Mouse (Mus musculus) liver, embryonic 11.5 days (tissue): Measurements from ENCODE around the gene Otulinl. TPM values are rescaled to one million over a fixed set of nuclear protein-coding genes. Genes with fewer than 3 reads are reported as not detected.

Source experiments
- ATAC-seq: fragments of 200-750 bp; cut with Nextera tagmentation; replicated peaks from 2 replicates; pipeline ENCODE4 v1.8.0; 2017; ENCODE audit warnings: moderate number of reproducible peaks, mild to moderate bottlenecking, moderate TSS enrichment, moderate library complexity; ENCODE audit not compliant: low FRiP score
- DNase-seq: peaks from one replicate; pipeline ENCODE4 v3.0.0-alpha.2; 2017; ENCODE audit warnings: low spot score
- H3K27ac ChIP-seq: fragments of 300-500 bp; sonication (generic); 2 replicates; pipeline ENCODE4 v1.5.1; 2014; ENCODE audit warnings: mild to moderate bottlenecking, low read depth, low read length, control low read depth
- H3K27me3 ChIP-seq: fragments of 300-500 bp; sonication (generic); replicated peaks from 2 replicates; pipeline ENCODE4 v1.6.1; 2014; ENCODE audit warnings: low read length, mixed read lengths; ENCODE audit not compliant: control insufficient read depth, insufficient read depth
- H3K36me3 ChIP-seq: fragments of 300-500 bp; sonication (generic); 2 replicates; pipeline ENCODE4 v1.6.1; 2014; ENCODE audit warnings: mild to moderate bottlenecking, low read length, moderate library complexity, mixed read lengths; ENCODE audit not compliant: control insufficient read depth, insufficient read depth
- H3K4me1 ChIP-seq: fragments of 300-500 bp; sonication (generic); replicated peaks from 2 replicates; pipeline ENCODE4 v1.6.1; 2014; ENCODE audit warnings: low read length, mixed read lengths; ENCODE audit not compliant: control insufficient read depth, insufficient read depth
- H3K4me2 ChIP-seq: fragments of 300-500 bp; sonication (generic); 2 replicates; pipeline ENCODE4 v1.6.1; 2014; ENCODE audit warnings: mild to moderate bottlenecking, control low read depth, moderate library complexity
- H3K4me3 ChIP-seq: fragments of 300-500 bp; sonication (generic); 2 replicates; pipeline ENCODE4 v1.5.1; 2014; ENCODE audit warnings: low read depth, low read length, control low read depth
- H3K9ac ChIP-seq: fragments of 300-500 bp; sonication (generic); 2 replicates; pipeline ENCODE4 v1.6.1; 2014; ENCODE audit warnings: low read depth, low read length, control low read depth
- H3K9me3 ChIP-seq: fragments of 300-500 bp; sonication (generic); 2 replicates; pipeline ENCODE4 v1.6.1; 2016; ENCODE audit warnings: low read length, inconsistent platforms, mixed read lengths; ENCODE audit not compliant: control insufficient read depth
- WGBS: fragments of 180-500 bp; shearing (Covaris S2); extraction: QIAGEN DNeasy Blood & Tissue Kit; methylation state at CpG from one replicate; pipeline ENCODE4 v1.1.7; 2014; 5-methylcytosine and 5-hydroxymethylcytosine counted together
- polyA plus RNA-seq: library from polyadenylated mRNA; unstranded; fragments of >200 nt; fragmentation: Nextera tagmentation; extraction: Ambion mirVana; gene quantifications from 2 replicates; pipeline ENCODE4 v1.2.1, GENCODE M21; 2014

Gene Otulinl
- polyA plus RNA-seq, 1 experiment from 2014 or later: 14.7 TPM

- no peak for ATAC-seq
- H3K36me3 ChIP-seq: no peaks in the 10 kb centered on the region
Measured at GRCm38 (mm10) chr15:27691213-27691612, 9.8 kb upstream of the Otulinl start.

GRCm38 (mm10) chr15:27688041-27688651 is 6.8 kb upstream of the Otulinl start:
- H3K4me1 ChIP-seq: no peaks in the 10 kb centered on the region
- no peak for DNase-seq
- no peak for ATAC-seq
- H3K9me3 ChIP-seq: no peaks in the 10 kb centered on the region
- H3K27ac ChIP-seq: no peak overlapping the region
- H3K4me2 ChIP-seq: no peak overlapping the region
- no peak overlapping the region for H3K9ac ChIP-seq
- no peak overlapping the region for H3K4me3 ChIP-seq
- WGBS: 49% methylated on average over 9 of the region's 9 CpGs
- H3K36me3 ChIP-seq: no peaks in the 10 kb centered on the region
- no peaks in the 10 kb centered on the region for H3K27me3 ChIP-seq

More at GRCm38 (mm10) chr15:27691213-27691612, 9.8 kb upstream of the Otulinl start:
- Histone ChIP-seq H3K9ac (no peak overlapping the region), H3K27me3 (no peaks in the 10 kb centered on the region), H3K27ac (no peak overlapping the region), H3K4me1 (no peaks in the 10 kb centered on the region), H3K4me2 (no peak overlapping the region), H3K9me3 (no peaks in the 10 kb centered on the region), H3K4me3 (no peak overlapping the region)
- no peak for DNase-seq
- WGBS: 84% methylated on average over 7 of the region's 7 CpGs

DNA sequence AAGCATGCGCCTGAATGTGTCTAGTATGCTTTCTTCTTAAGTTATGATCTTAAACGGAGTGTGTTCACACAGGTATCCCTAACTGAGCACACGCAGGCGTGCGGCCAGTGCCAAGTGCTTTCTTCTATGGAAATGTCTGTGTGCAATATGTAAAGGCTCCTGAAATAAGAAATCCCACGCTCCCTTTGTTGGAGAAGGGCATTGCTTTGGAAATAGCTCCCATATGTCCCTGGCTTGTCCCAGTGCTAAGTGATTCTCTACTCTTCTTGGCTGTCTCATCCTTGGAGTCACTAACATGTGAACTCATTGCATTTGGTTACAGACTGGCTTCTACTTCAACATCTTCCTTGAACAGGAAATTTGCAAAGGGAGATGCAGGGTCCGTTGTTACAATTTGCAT is 3.4 kb upstream of the Otulinl start:
- H3K9me3 ChIP-seq: no peaks in the 10 kb centered on the region
- ATAC-seq: no peak
- H3K9ac ChIP-seq: no peak overlapping the region
- peaks cover 8% of the 10 kb centered on the region; the same call in 1 of the 2 replicates for H3K4me1 ChIP-seq
- no peak for DNase-seq
- 0 out of 2 replicates have a peak, but pooled peaks cover 2% of the 10 kb centered on the region for H3K27me3 ChIP-seq
- H3K36me3 ChIP-seq: no peaks in the 10 kb centered on the region
- no peak overlapping the region for H3K4me2 ChIP-seq
- no peak overlapping the region for H3K27ac ChIP-seq
- WGBS: 84% methylated on average over 7 of the region's 7 CpGs
- no peak overlapping the region for H3K4me3 ChIP-seq

DNA sequence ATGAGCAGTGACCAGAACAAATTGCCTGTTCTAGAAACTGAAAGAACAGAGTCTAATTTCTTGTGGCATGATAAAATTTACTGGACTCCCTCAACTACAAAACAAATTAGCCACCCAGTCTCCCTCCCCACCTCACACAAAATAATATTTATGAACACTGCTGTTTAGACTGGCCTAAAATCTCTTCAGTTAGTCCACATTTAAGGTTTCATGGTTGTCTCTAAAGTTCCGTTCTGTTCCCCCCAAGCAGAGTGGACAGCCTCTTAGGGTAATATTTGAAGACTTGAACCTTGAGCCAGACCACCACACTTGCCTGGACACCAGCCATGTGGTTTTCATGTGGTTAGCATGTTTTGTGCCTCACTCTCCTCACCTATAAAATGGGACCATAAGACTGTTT is 1.8 kb upstream of the Otulinl start:
- H3K9me3 ChIP-seq: no peaks in the 10 kb centered on the region
- peaks cover 8% of the 10 kb centered on the region; the same call in 1 of the 2 replicates for H3K4me1 ChIP-seq
- no peak overlapping the region for H3K27ac ChIP-seq
- H3K27me3 ChIP-seq: 0 out of 2 replicates have a peak, but pooled peaks cover 2% of the 10 kb centered on the region
- DNase-seq (no peak), ATAC-seq (no peak)
- H3K4me2 ChIP-seq: no peak overlapping the region
- 84% methylated on average over 1 of the region's 1 CpGs for WGBS
- H3K36me3 ChIP-seq: no peaks in the 10 kb centered on the region
- no peak overlapping the region for H3K9ac ChIP-seq
- H3K4me3 ChIP-seq: no peak overlapping the region

- Histone ChIP-seq H3K36me3 (no peaks in the 10 kb centered on the region), H3K9ac (no peak overlapping the region), H3K27me3 (0 out of 2 replicates have a peak, but pooled peaks cover 2% of the 10 kb centered on the region), H3K4me1 (peaks cover 8% of the 10 kb centered on the region; the same call in 1 of the 2 replicates), H3K9me3 (no peaks in the 10 kb centered on the region), H3K4me3 (no peak overlapping the region), H3K4me2 (no peak overlapping the region), H3K27ac (no peak overlapping the region)
- 53% methylated on average over 9 of the region's 9 CpGs for WGBS
- ATAC-seq (no peak), DNase-seq (no peak)
Measured at GRCm38 (mm10) chr15:27682619-27683018, 1.2 kb upstream of the Otulinl start.

GRCm38 (mm10) chr15:27680997-27681396 is 382 bp downstream of the Otulinl start:
- Histone ChIP-seq H3K4me1 (peaks cover 8% of the 10 kb centered on the region; the same call in 1 of the 2 replicates), H3K9ac (peak overlapping the region; percentile 63), H3K27ac (no peak overlapping the region), H3K4me3 (peak overlapping the region; percentile 70), H3K36me3 (no peaks in the 10 kb centered on the region), H3K27me3 (0 out of 2 replicates have a peak, but pooled peaks cover 2% of the 10 kb centered on the region), H3K9me3 (no peaks in the 10 kb centered on the region), H3K4me2 (peak overlapping the region; percentile 94)
- WGBS: 1% methylated on average over 28 of the region's 28 CpGs
- DNase-seq (no peak), ATAC-seq (no peak; the same call in 1 of the 2 replicates)

GRCm38 (mm10) chr15:27678511-27678910 is 2.9 kb downstream of the Otulinl start:
- Histone ChIP-seq H3K4me2 (no peak overlapping the region), H3K27ac (no peak overlapping the region), H3K9ac (no peak overlapping the region), H3K9me3 (no peaks in the 10 kb centered on the region), H3K36me3 (no peaks in the 10 kb centered on the region), H3K4me3 (no peak overlapping the region), H3K4me1 (peaks cover 8% of the 10 kb centered on the region; the same call in 1 of the 2 replicates), H3K27me3 (0 out of 2 replicates have a peak, but pooled peaks cover 2% of the 10 kb centered on the region)
- ATAC-seq (no peak), DNase-seq (no peak)
- WGBS: 76% methylated on average over 9 of the region's 9 CpGs

DNA sequence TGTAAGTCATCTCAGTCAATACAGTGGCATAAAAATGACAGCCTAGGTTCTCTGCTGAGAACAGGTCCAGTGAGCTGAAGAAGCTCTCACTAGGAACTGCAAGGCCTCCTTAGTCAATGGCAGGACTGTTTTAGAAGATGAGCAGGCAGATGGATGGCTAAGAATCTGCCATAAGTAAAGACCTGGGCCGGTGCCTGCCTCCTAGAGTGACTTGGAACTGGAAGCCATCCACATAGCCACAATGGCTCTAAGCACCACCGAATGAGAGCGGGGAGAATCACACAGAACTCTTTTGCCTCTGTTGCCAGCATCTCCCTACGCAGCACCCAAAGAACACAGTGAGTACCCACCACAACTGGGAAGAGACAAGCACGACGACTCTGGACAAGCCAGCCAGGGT is 3.6 kb downstream of the Otulinl start:
- ATAC-seq (no peak), DNase-seq (no peak)
- Histone ChIP-seq H3K27ac (no peak overlapping the region), H3K9ac (no peak overlapping the region), H3K9me3 (no peaks in the 10 kb centered on the region), H3K4me2 (no peak overlapping the region), H3K4me3 (no peak overlapping the region), H3K27me3 (0 out of 2 replicates have a peak, but pooled peaks cover 2% of the 10 kb centered on the region), H3K36me3 (no peaks in the 10 kb centered on the region), H3K4me1 (peaks cover 8% of the 10 kb centered on the region; the same call in 1 of the 2 replicates)
- WGBS: 84% methylated on average over 6 of the region's 6 CpGs

DNA sequence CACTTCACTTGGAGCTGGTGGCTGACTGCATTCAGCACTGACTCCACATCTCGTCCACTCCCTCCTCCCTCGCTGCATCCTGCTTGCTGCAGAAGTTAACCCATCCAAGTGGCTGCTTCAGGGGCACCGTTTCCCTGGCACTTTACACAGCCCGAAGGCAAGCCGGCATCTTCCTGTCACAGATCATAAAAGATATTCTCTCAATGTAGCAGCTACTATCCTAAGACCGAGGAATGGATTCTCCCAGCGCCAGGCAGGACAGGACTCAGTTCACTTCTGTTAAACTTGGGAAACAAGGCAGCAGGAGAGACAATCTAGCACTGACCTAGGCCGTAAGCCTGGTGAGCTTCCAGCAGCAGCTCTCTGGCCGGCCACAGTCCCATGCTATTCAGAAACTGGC is 5.2 kb downstream of the Otulinl start:
- ATAC-seq: no peak
- no peak overlapping the region for H3K9ac ChIP-seq
- H3K4me1 ChIP-seq: peaks cover 11% of the 10 kb centered on the region
- WGBS: 64% methylated on average over 9 of the region's 9 CpGs
- H3K27ac ChIP-seq: no peak overlapping the region
- H3K9me3 ChIP-seq: no peaks in the 10 kb centered on the region
- no peaks in the 10 kb centered on the region for H3K36me3 ChIP-seq
- H3K27me3 ChIP-seq: 0 out of 2 replicates have a peak, but pooled peaks cover 2% of the 10 kb centered on the region
- H3K4me3 ChIP-seq: no peak overlapping the region
- no peak overlapping the region for H3K4me2 ChIP-seq
- DNase-seq: no peak
